Mouse (Mus musculus): ENCODE results near the gene Klk11. TPM values are rescaled to one million over a fixed set of nuclear protein-coding genes. Genes with fewer than 3 reads are reported as not detected.

Klk11 gene
- polyA plus RNA-seq (2014; fragmentation: Nextera tagmentation; extraction: Ambion mirVana) = not detected in 2 replicates

DNA sequence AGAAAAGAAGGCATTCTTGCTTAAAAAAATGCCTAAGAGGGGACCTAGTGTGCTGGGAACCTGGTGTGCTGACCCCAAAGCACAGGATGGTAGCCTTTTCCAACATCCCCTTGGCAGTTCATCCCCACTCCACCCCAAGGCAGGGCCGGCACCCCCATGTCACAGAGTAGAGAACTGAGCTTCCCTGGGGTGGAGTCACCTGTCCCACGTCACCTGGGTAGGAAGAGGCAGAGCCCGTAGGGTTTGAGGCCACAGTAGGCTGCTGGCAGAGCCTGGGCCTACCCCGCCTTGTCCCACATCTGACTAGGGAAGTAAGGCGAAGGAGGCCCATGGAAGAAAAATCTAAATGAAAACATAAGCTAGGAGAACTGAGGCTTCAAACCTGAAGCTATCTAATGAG is at the start of gene Klk11:
Gene Klk11 (plus strand): TSS at position 241 of the 400 bp plus-strand sequence.
- 80% methylated on average over 5 of the region's 5 CpGs for WGBS (ENCODE audit: insufficient replicate concordance)
- Histone ChIP-seq H3K27me3 (ENCODE audit: control insufficient read depth, insufficient read depth, low read length) (no peaks in the 10 kb centered on the region), H3K4me3 (ENCODE audit: low read depth, low read length) (no peak within 1 kb of the TSS), H3K27ac (ENCODE audit: low read depth, low read length) (no peak within 1 kb of the TSS), H3K4me1 (ENCODE audit: control insufficient read depth, insufficient read depth, low read length) (no peaks in the 10 kb centered on the region), H3K4me2 (no peak within 1 kb of the TSS), H3K9ac (ENCODE audit: low read depth, low read length) (no peak within 1 kb of the TSS), H3K9me3 (replicated peaks; ENCODE audit: control insufficient read depth, low read length) (no peaks in the 10 kb centered on the region), H3K36me3 (ENCODE audit: control insufficient read depth, insufficient read depth, low read length) (no peaks in the 10 kb centered on the region)
- ATAC-seq (replicated peaks; ENCODE audit: insufficient number of reproducible peaks, low FRiP score, low TSS enrichment) = no peak

DNA sequence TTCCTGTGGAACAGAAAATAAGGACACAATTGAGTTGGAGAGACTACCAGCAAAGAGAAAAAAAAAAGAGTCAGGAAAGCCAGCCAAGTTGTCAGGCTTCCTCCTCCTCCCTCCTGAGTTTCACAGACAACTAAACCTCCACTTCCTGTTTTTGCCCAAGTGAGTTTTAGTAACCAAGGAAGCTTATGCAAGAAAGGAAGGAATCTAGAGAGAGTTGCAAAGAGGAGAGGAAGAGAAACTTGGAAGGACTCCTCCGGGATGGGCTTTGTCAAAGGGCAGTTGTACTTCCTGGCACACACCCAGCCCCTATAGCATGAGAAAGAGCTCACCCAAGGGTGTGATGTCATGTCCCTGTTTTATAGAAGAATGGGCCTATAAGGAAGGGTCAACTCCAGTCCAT is 26.6 kb upstream of the Klk11 start:
- H3K4me3 ChIP-seq (ENCODE audit: low read depth, low read length) = no peak overlapping the region
- no peak for ATAC-seq (replicated peaks; ENCODE audit: insufficient number of reproducible peaks, low FRiP score, low TSS enrichment)
- H3K27ac ChIP-seq (ENCODE audit: low read depth, low read length) = no peak overlapping the region
- H3K9ac ChIP-seq (ENCODE audit: low read depth, low read length) = no peak overlapping the region
- H3K27me3 ChIP-seq (ENCODE audit: control insufficient read depth, insufficient read depth, low read length) = no peaks in the 10 kb centered on the region
- H3K4me1 ChIP-seq (ENCODE audit: control insufficient read depth, insufficient read depth, low read length) = no peaks in the 10 kb centered on the region
- no peaks in the 10 kb centered on the region for H3K9me3 ChIP-seq (replicated peaks; ENCODE audit: control insufficient read depth, low read length)
- WGBS (ENCODE audit: insufficient replicate concordance) = 56% methylated on average over 1 of the region's 1 CpGs
- no peak overlapping the region for H3K4me2 ChIP-seq
- H3K36me3 ChIP-seq (ENCODE audit: control insufficient read depth, insufficient read depth, low read length) = no peaks in the 10 kb centered on the region

DNA sequence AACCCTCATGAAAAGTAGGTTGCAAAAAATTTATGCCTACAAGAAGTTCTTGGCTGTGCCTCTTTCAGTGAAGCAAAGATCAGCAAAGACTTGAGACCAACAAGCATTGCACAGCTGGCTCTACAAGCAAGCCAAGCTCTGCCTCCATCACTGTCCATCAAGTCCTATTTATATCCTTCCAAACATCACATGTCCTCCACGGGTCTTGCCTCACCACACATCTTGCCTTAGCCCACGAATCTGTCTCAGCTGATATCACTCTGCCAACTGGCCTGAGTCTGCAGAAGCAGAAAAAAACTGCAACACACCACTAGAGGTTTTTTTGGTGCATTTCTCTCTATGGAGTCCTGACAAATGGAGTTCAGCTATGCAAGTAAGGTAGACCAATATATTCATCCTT is 21.6 kb upstream of the Klk11 start:
- Histone ChIP-seq H3K4me2 (no peak overlapping the region), H3K9ac (ENCODE audit: low read depth, low read length) (no peak overlapping the region), H3K27me3 (ENCODE audit: control insufficient read depth, insufficient read depth, low read length) (no peaks in the 10 kb centered on the region), H3K4me1 (ENCODE audit: control insufficient read depth, insufficient read depth, low read length) (no peaks in the 10 kb centered on the region), H3K27ac (ENCODE audit: low read depth, low read length) (no peak overlapping the region), H3K36me3 (ENCODE audit: control insufficient read depth, insufficient read depth, low read length) (no peaks in the 10 kb centered on the region), H3K9me3 (replicated peaks; ENCODE audit: control insufficient read depth, low read length) (no peaks in the 10 kb centered on the region), H3K4me3 (ENCODE audit: low read depth, low read length) (no peak overlapping the region)
- no peak for ATAC-seq (replicated peaks; ENCODE audit: insufficient number of reproducible peaks, low FRiP score, low TSS enrichment)
- 51% methylated on average over 2 of the region's 2 CpGs for WGBS (ENCODE audit: insufficient replicate concordance)

- no peak overlapping the region for H3K9ac ChIP-seq (ENCODE audit: low read depth, low read length)
- H3K4me1 ChIP-seq (ENCODE audit: control insufficient read depth, insufficient read depth, low read length) = no peaks in the 10 kb centered on the region
- WGBS (ENCODE audit: insufficient replicate concordance) = 41% methylated on average over 8 of the region's 8 CpGs
- no peak for ATAC-seq (replicated peaks; ENCODE audit: insufficient number of reproducible peaks, low FRiP score, low TSS enrichment)
- no peak overlapping the region for H3K4me2 ChIP-seq
- no peak overlapping the region for H3K4me3 ChIP-seq (ENCODE audit: low read depth, low read length)
- no peak overlapping the region for H3K27ac ChIP-seq (ENCODE audit: low read depth, low read length)
- no peaks in the 10 kb centered on the region for H3K27me3 ChIP-seq (ENCODE audit: control insufficient read depth, insufficient read depth, low read length)
- no peaks in the 10 kb centered on the region for H3K36me3 ChIP-seq (ENCODE audit: control insufficient read depth, insufficient read depth, low read length)
- no peaks in the 10 kb centered on the region for H3K9me3 ChIP-seq (replicated peaks; ENCODE audit: control insufficient read depth, low read length)
These were observed 7.9 kb upstream of the Klk11 start for GRCm38 (mm10) chr7:43766484-43766883.

GRCm38 (mm10) chr7:43768597-43768996 is 5.8 kb upstream of the Klk11 start, which contains the start of gene Klk12:
TSS of gene Klk12 (plus strand) at chr7:43768897.
- no peak for ATAC-seq (replicated peaks; ENCODE audit: insufficient number of reproducible peaks, low FRiP score, low TSS enrichment)
- no peak within 1 kb of the TSS for H3K4me3 ChIP-seq (ENCODE audit: low read depth, low read length)
- H3K9ac ChIP-seq (ENCODE audit: low read depth, low read length) = no peak within 1 kb of the TSS
- no peaks in the 10 kb centered on the region for H3K4me1 ChIP-seq (ENCODE audit: control insufficient read depth, insufficient read depth, low read length)
- H3K27ac ChIP-seq (ENCODE audit: low read depth, low read length) = no peak within 1 kb of the TSS
- WGBS (ENCODE audit: insufficient replicate concordance) = 77% methylated on average over 4 of the region's 4 CpGs
- H3K36me3 ChIP-seq (ENCODE audit: control insufficient read depth, insufficient read depth, low read length) = no peaks in the 10 kb centered on the region
- H3K4me2 ChIP-seq = no peak within 1 kb of the TSS
- H3K9me3 ChIP-seq (replicated peaks; ENCODE audit: control insufficient read depth, low read length) = no peaks in the 10 kb centered on the region
- no peaks in the 10 kb centered on the region for H3K27me3 ChIP-seq (ENCODE audit: control insufficient read depth, insufficient read depth, low read length)

DNA sequence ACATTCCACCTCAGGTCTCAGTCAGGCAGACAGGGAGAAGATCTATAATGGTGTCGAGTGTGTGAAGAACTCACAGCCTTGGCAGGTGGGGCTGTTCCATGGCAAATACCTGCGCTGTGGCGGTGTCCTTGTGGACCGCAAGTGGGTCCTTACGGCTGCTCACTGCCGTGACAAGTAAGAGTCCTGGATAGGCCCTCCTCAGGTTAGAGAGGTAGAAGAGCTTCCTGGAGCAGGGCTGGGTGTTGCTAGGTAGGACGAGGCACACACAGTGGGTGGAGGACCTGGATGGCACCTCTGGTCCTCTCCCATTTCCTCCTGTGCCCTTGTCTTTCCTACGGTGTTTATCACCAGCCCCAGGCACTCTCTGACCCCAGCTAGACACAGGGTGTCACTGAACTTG is 4.8 kb upstream of the Klk11 start:
- Histone ChIP-seq H3K27ac (ENCODE audit: low read depth, low read length) (no peak overlapping the region), H3K36me3 (ENCODE audit: control insufficient read depth, insufficient read depth, low read length) (no peaks in the 10 kb centered on the region), H3K27me3 (ENCODE audit: control insufficient read depth, insufficient read depth, low read length) (no peaks in the 10 kb centered on the region), H3K9ac (ENCODE audit: low read depth, low read length) (no peak overlapping the region), H3K4me1 (ENCODE audit: control insufficient read depth, insufficient read depth, low read length) (no peaks in the 10 kb centered on the region), H3K4me2 (no peak overlapping the region), H3K9me3 (replicated peaks; ENCODE audit: control insufficient read depth, low read length) (no peaks in the 10 kb centered on the region), H3K4me3 (ENCODE audit: low read depth, low read length) (no peak overlapping the region)
- WGBS (ENCODE audit: insufficient replicate concordance) = 87% methylated on average over 8 of the region's 8 CpGs
- ATAC-seq (replicated peaks; ENCODE audit: insufficient number of reproducible peaks, low FRiP score, low TSS enrichment) = no peak

GRCm38 (mm10) chr7:43770701-43771100 is 3.7 kb upstream of the Klk11 start:
- Histone ChIP-seq H3K9me3 (replicated peaks; ENCODE audit: control insufficient read depth, low read length) (no peaks in the 10 kb centered on the region), H3K4me2 (no peak overlapping the region), H3K36me3 (ENCODE audit: control insufficient read depth, insufficient read depth, low read length) (no peaks in the 10 kb centered on the region), H3K9ac (ENCODE audit: low read depth, low read length) (no peak overlapping the region), H3K27ac (ENCODE audit: low read depth, low read length) (no peak overlapping the region), H3K27me3 (ENCODE audit: control insufficient read depth, insufficient read depth, low read length) (no peaks in the 10 kb centered on the region), H3K4me3 (ENCODE audit: low read depth, low read length) (no peak overlapping the region), H3K4me1 (ENCODE audit: control insufficient read depth, insufficient read depth, low read length) (no peaks in the 10 kb centered on the region)
- ATAC-seq (replicated peaks; ENCODE audit: insufficient number of reproducible peaks, low FRiP score, low TSS enrichment) = no peak
- 88% methylated on average over 10 of the region's 10 CpGs for WGBS (ENCODE audit: insufficient replicate concordance)

DNA sequence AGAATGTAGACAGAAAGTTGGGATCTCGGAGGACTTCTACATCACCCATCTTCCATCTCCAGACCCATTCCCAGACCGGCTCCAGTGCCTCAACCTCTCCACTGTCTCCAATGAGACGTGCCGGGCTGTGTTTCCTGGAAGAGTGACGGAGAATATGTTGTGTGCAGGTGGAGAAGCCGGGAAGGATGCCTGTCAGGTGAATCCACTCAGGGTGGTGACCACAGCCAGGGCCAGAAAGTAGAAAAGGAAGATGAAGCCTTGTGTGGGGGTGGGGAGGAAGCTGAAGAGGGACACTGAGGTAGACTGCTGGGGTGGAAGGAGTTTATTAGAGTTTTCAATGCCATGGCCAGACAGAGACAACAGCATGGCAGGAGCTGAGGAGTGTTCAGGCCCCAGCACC is 2.5 kb upstream of the Klk11 start:
- no peaks in the 10 kb centered on the region for H3K9me3 ChIP-seq (replicated peaks; ENCODE audit: control insufficient read depth, low read length)
- no peak overlapping the region for H3K4me2 ChIP-seq
- no peak overlapping the region for H3K9ac ChIP-seq (ENCODE audit: low read depth, low read length)
- WGBS (ENCODE audit: insufficient replicate concordance) = 87% methylated on average over 6 of the region's 6 CpGs
- no peaks in the 10 kb centered on the region for H3K36me3 ChIP-seq (ENCODE audit: control insufficient read depth, insufficient read depth, low read length)
- no peaks in the 10 kb centered on the region for H3K4me1 ChIP-seq (ENCODE audit: control insufficient read depth, insufficient read depth, low read length)
- H3K27me3 ChIP-seq (ENCODE audit: control insufficient read depth, insufficient read depth, low read length) = no peaks in the 10 kb centered on the region
- no peak overlapping the region for H3K4me3 ChIP-seq (ENCODE audit: low read depth, low read length)
- H3K27ac ChIP-seq (ENCODE audit: low read depth, low read length) = no peak overlapping the region
- no peak for ATAC-seq (replicated peaks; ENCODE audit: insufficient number of reproducible peaks, low FRiP score, low TSS enrichment)

DNA sequence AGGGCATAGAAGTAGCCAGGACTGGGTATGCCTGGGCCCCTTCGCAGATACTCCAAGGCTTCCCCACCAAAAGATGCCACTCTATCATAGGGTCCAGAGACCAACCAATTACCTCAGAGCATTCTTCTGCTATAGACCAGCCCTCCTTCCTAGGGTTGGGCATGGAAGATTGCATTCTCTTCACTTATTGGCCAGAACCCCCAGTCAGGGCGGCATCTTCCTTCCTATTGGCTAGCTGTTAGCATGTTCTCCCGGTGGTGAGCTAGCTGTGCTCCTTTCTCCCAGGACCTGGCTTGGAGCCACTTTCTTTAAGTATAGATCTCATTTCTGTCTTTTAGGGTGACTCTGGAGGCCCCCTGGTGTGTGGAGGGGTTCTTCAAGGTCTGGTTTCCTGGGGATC is 1.5 kb upstream of the Klk11 start:
- WGBS (ENCODE audit: insufficient replicate concordance) = 70% methylated on average over 3 of the region's 3 CpGs
- no peaks in the 10 kb centered on the region for H3K9me3 ChIP-seq (replicated peaks; ENCODE audit: control insufficient read depth, low read length)
- no peak overlapping the region for H3K4me2 ChIP-seq
- H3K36me3 ChIP-seq (ENCODE audit: control insufficient read depth, insufficient read depth, low read length) = no peaks in the 10 kb centered on the region
- no peak for ATAC-seq (replicated peaks; ENCODE audit: insufficient number of reproducible peaks, low FRiP score, low TSS enrichment)
- no peak overlapping the region for H3K9ac ChIP-seq (ENCODE audit: low read depth, low read length)
- no peak overlapping the region for H3K27ac ChIP-seq (ENCODE audit: low read depth, low read length)
- no peaks in the 10 kb centered on the region for H3K4me1 ChIP-seq (ENCODE audit: control insufficient read depth, insufficient read depth, low read length)
- H3K4me3 ChIP-seq (ENCODE audit: low read depth, low read length) = no peak overlapping the region
- H3K27me3 ChIP-seq (ENCODE audit: control insufficient read depth, insufficient read depth, low read length) = no peaks in the 10 kb centered on the region
